Mouse (Mus musculus): Measurements from ENCODE around the gene Uimc1. TPM values are rescaled to one million over a fixed set of nuclear protein-coding genes. Genes with fewer than 3 reads are reported as not detected.
A peak's percentile ranks its signal among the peaks of the same experiment; 100 is the strongest.

Uimc1 gene
- polyA plus RNA-seq, 1 experiment from 2014 or later: 29.1 TPM

DNA sequence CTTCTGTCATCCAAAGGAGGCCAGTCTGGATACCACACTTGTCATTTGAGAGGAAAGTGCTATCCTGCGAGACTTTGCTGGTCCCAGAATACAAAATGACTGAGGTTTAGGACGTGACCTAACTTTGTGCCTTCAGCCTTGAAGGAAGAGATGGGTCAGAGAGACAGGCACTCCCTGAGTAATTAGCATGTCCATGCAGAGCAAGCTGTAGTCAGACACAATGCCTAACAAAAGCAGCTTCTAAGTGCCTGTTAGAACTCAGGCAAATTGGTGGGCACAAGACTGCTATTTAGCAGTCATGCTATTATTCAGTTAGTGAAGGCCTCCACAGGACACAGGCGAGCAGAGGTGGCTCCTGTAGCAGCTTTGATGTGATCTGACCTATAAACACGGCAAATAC, 77.8 kb downstream of the Uimc1 start:
- H3K4me2 ChIP-seq: no peak overlapping the region
- H3K9ac ChIP-seq (ENCODE audit: low read depth, low read length): no peak overlapping the region
- DNase-seq (ENCODE audit: low spot score): peak; percentile 22
- H3K4me1 ChIP-seq (replicated peaks; ENCODE audit: control insufficient read depth, insufficient read depth, low read length): no peaks in the 10 kb centered on the region
- no peaks in the 10 kb centered on the region for H3K9me3 ChIP-seq (ENCODE audit: control insufficient read depth, low read length)
- H3K4me3 ChIP-seq (ENCODE audit: low read depth, low read length): no peak overlapping the region
- WGBS: 79% methylated on average over 4 of the region's 4 CpGs
- H3K27ac ChIP-seq (ENCODE audit: low read depth, low read length): no peak overlapping the region
- no peak for ATAC-seq (replicated peaks; ENCODE audit: low FRiP score)
- H3K36me3 ChIP-seq (ENCODE audit: control insufficient read depth, insufficient read depth, low read length): no peaks in the 10 kb centered on the region; the same call in 1 of the 2 replicates
- H3K27me3 ChIP-seq (replicated peaks; ENCODE audit: control insufficient read depth, insufficient read depth, low read length): no peaks in the 10 kb centered on the region

DNA sequence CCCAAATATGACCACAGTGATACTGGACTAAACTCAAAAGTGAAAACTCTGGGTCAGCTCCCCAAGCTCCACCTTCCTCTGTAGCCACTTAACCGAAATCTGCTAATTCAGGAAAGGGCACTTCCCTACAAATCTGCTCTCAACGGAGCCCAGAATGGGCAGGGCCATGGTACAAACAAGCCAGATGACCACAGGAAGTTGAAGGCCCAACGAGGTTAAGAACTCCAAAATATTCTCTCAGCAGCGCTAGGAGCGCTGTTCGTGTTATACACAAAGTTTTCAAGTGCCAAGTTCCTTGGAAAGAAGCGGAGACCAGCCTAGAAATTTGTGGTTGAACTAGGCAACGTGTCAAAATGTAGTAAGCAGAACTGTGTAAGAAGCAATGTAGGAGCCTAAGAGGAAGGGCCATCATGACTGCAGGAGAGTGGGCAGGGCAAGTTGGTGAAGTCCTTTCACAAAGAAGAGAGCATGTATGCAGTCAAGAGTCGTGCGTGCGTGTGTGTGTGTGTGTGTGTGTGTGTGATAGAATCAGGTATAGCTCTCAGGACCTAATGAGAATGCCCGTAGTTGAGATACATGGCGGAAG, 78.8 kb downstream of the Uimc1 start, which contains the start of gene Hk3:
Hk3 (minus strand) TSS at position 192 of the 586 bp plus-strand sequence.
- no peaks in the 10 kb centered on the region for H3K4me1 ChIP-seq (replicated peaks; ENCODE audit: control insufficient read depth, insufficient read depth, low read length)
- no peak within 1 kb of the TSS for H3K4me2 ChIP-seq
- DNase-seq (ENCODE audit: low spot score): peak; percentile 16

DNA sequence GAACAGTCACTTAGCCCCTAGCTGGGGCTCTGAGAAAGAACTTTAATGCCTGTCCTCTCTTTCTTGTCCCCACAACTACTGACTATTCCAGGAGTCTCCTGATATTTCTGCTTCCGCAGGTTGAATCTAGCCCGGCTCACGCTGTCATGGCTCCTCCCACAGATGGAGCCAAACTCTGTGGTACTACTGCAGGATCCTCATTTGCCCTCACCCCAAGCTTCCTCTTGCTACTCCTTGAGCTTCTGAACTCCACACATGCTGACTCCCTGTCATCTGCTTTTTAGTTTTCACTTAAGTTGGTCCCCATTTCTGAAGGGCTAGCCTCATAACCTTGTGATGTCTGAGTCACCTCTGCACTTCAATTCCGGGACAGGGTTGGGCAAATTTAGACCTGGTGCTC, 80.0 kb downstream of the Uimc1 start:
- H3K27ac ChIP-seq (ENCODE audit: low read depth, low read length): no peak overlapping the region
- WGBS: 79% methylated on average over 4 of the region's 4 CpGs
- H3K4me3 ChIP-seq (ENCODE audit: low read depth, low read length): no peak overlapping the region

More for the DNA sequence above, 78.8 kb downstream of the Uimc1 start, which contains the start of gene Hk3:
- H3K4me3 ChIP-seq (ENCODE audit: low read depth, low read length): no peak within 1 kb of the TSS
- no peak within 1 kb of the TSS for H3K27ac ChIP-seq (ENCODE audit: low read depth, low read length)
- H3K9me3 ChIP-seq (ENCODE audit: control insufficient read depth, low read length): no peaks in the 10 kb centered on the region
- no peak within 1 kb of the TSS for H3K9ac ChIP-seq (ENCODE audit: low read depth, low read length)
- no peaks in the 10 kb centered on the region for H3K27me3 ChIP-seq (replicated peaks; ENCODE audit: control insufficient read depth, insufficient read depth, low read length)
- ATAC-seq (replicated peaks; ENCODE audit: low FRiP score): no peak
- H3K36me3 ChIP-seq (ENCODE audit: control insufficient read depth, insufficient read depth, low read length): no peaks in the 10 kb centered on the region; the same call in 1 of the 2 replicates
- 76% methylated on average over 13 of the region's 13 CpGs for WGBS

DNA sequence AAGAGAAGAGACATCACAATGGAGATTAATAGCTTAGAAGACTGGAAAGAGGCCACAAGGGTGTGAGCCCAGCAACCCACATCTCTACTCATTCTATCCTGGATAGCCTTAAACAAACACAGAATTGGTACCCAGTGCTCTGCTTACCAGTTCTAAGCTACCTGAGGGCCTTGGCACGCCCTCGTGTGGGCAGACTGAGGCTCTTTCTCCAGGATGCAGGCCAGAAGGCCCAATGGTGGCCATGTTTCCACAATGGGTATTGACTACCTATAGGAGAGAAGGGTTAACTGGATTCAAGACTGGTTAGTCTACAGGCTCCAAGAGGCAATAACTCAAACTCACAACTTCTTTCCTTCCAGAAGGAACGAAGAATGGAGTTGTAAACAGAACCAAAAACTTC, 80.9 kb downstream of the Uimc1 start:
- H3K27ac ChIP-seq (ENCODE audit: low read depth, low read length): no peak overlapping the region
- no peaks in the 10 kb centered on the region for H3K9me3 ChIP-seq (ENCODE audit: control insufficient read depth, low read length)
- H3K4me1 ChIP-seq (replicated peaks; ENCODE audit: control insufficient read depth, insufficient read depth, low read length): no peaks in the 10 kb centered on the region
- no peak for DNase-seq (ENCODE audit: low spot score)
- H3K4me2 ChIP-seq: no peak overlapping the region
- no peaks in the 10 kb centered on the region for H3K27me3 ChIP-seq (replicated peaks; ENCODE audit: control insufficient read depth, insufficient read depth, low read length)
- no peak for ATAC-seq (replicated peaks; ENCODE audit: low FRiP score)
- no peak overlapping the region for H3K9ac ChIP-seq (ENCODE audit: low read depth, low read length)
- no peak overlapping the region for H3K4me3 ChIP-seq (ENCODE audit: low read depth, low read length)
- H3K36me3 ChIP-seq (ENCODE audit: control insufficient read depth, insufficient read depth, low read length): no peaks in the 10 kb centered on the region
- WGBS: 48% methylated on average over 3 of the region's 3 CpGs

More for the DNA sequence above, 80.0 kb downstream of the Uimc1 start:
- Histone ChIP-seq H3K9ac (ENCODE audit: low read depth, low read length) (no peak overlapping the region), H3K4me2 (no peak overlapping the region), H3K9me3 (ENCODE audit: control insufficient read depth, low read length) (no peaks in the 10 kb centered on the region), H3K4me1 (replicated peaks; ENCODE audit: control insufficient read depth, insufficient read depth, low read length) (no peaks in the 10 kb centered on the region), H3K27me3 (replicated peaks; ENCODE audit: control insufficient read depth, insufficient read depth, low read length) (no peaks in the 10 kb centered on the region), H3K36me3 (ENCODE audit: control insufficient read depth, insufficient read depth, low read length) (no peaks in the 10 kb centered on the region)
- DNase-seq (ENCODE audit: low spot score): no peak
- ATAC-seq (replicated peaks; ENCODE audit: low FRiP score): no peak

DNA sequence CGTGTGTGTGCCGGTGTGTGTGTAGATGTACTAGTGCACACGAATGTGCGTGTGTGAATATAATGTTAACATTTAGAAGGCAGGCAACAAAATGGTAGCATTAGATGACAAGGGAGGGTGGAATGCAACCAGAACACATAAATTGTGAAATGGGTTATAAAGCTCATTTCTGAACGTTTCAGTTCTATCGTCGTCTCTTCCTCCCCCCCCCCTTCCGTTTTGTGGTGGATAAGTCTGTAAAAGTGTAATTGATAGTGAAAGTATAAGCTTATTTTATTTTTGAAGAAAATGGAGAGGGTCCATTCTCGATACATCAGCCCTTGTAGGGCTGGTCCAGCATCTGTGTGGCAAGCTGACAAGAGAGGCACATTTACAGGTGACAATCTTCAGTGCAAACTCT, 81.4 kb downstream of the Uimc1 start:
- Histone ChIP-seq H3K27ac (ENCODE audit: low read depth, low read length) (no peak overlapping the region), H3K36me3 (ENCODE audit: control insufficient read depth, insufficient read depth, low read length) (no peaks in the 10 kb centered on the region), H3K27me3 (replicated peaks; ENCODE audit: control insufficient read depth, insufficient read depth, low read length) (no peaks in the 10 kb centered on the region), H3K4me1 (replicated peaks; ENCODE audit: control insufficient read depth, insufficient read depth, low read length) (no peaks in the 10 kb centered on the region), H3K9ac (ENCODE audit: low read depth, low read length) (no peak overlapping the region), H3K4me2 (no peak overlapping the region), H3K9me3 (ENCODE audit: control insufficient read depth, low read length) (no peaks in the 10 kb centered on the region), H3K4me3 (ENCODE audit: low read depth, low read length) (no peak overlapping the region)
- 86% methylated on average over 9 of the region's 9 CpGs for WGBS
- DNase-seq (ENCODE audit: low spot score): no peak
- no peak for ATAC-seq (replicated peaks; ENCODE audit: low FRiP score)

DNA sequence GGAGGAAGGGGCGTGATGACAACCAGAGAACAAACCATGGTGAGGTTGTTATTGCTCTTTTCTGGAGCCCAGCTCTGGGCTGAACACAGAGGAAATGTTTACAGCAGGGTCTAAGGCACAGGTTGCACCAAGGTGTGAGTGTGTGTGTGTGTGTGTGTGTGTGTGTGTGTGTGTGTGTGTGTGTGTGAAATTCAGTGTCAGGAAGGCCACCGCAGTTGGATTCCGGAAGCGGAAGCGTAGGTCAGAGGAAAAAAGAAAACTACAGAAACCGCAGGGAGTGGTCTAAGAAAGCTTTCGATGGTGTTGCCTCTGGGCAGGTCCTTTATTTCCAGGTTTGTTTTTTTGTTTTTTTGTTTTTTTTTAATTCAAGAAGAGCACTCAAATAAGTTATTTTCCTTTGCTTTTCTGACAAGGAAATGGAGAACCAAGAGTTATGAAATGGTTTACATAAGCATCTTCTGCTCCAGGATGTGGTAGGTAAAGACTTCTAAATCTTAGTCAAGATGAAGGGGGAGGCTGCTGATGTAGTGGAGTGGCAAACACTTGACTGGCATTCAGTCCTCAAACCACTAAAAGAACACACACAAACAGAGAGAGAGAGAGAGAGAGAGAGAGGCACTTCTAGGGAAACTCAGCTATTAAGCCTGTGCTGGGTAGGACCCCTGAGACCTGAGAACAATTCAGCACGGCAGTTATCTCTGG, 82.1 kb downstream of the Uimc1 start:
- Histone ChIP-seq H3K9me3 (ENCODE audit: control insufficient read depth, low read length) (no peaks in the 10 kb centered on the region), H3K4me1 (replicated peaks; ENCODE audit: control insufficient read depth, insufficient read depth, low read length) (no peaks in the 10 kb centered on the region), H3K9ac (ENCODE audit: low read depth, low read length) (no peak overlapping the region), H3K36me3 (ENCODE audit: control insufficient read depth, insufficient read depth, low read length) (no peaks in the 10 kb centered on the region), H3K27ac (ENCODE audit: low read depth, low read length) (no peak overlapping the region), H3K27me3 (replicated peaks; ENCODE audit: control insufficient read depth, insufficient read depth, low read length) (no peaks in the 10 kb centered on the region; the same call in 1 of the 2 replicates), H3K4me3 (ENCODE audit: low read depth, low read length) (no peak overlapping the region), H3K4me2 (no peak overlapping the region)
- no peak for ATAC-seq (replicated peaks; ENCODE audit: low FRiP score)
- 82% methylated on average over 8 of the region's 8 CpGs for WGBS
- no peak for DNase-seq (ENCODE audit: low spot score)

DNA sequence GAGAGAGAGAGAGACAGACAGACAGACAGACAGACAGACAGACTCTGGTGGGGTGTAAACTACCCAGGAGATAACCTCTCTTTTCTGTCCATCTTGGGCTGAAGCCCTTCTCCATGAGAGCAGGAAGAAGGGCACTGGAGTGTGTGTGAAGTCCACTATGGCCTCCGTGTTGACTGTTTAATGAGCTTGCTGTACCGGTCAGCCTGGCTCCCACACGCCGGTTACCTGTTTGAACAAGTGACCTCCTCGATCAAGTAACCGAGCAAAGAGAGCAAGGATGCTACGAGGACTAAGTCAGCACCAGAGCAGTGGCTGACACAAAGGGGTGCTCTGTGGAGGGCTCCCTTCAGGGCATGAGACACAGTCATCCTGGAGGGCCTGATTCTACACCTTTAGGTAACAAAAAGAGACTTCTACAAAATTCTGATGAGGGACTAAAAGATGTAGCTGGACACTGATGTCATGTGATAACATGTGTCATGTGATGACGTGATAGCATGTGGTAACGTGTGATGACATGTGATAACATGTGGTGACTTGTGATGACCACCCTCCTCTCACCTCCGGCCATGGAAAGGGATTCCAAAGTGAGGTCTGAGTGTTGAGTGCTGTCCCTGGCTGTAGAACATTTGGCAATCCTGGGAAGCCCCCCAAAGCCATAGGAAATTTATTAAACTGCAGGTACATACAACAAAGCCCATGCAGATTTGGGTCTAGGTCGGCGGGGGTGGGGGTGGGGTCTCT, 82.8 kb downstream of the Uimc1 start:
- no peak for DNase-seq (ENCODE audit: low spot score)

DNA sequence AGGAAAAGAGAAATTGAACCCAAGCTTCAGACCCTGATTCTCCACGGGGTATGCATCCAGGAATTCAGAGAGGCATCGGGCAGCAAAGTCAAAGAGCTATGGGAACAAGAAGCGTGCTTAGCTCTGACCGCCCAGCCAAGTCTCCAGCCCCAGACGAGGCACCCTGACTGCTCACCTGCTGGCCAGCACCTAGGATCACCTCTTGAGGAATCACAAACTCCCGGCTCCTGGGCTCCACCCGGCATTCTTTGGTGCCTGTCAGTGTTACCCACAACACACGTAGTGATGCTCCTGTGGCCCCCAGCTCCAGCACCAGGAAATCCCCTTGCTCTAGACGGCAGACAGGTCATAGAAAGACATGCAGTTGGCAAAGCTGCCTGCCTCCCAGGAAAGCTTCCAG, 85.6 kb downstream of the Uimc1 start:
- Histone ChIP-seq H3K4me3 (ENCODE audit: low read depth, low read length) (no peak overlapping the region), H3K4me1 (replicated peaks; ENCODE audit: control insufficient read depth, insufficient read depth, low read length) (no peaks in the 10 kb centered on the region), H3K27ac (ENCODE audit: low read depth, low read length) (no peak overlapping the region), H3K9me3 (ENCODE audit: control insufficient read depth, low read length) (no peaks in the 10 kb centered on the region), H3K27me3 (replicated peaks; ENCODE audit: control insufficient read depth, insufficient read depth, low read length) (no peaks in the 10 kb centered on the region; the same call in 1 of the 2 replicates), H3K9ac (ENCODE audit: low read depth, low read length) (no peak overlapping the region), H3K4me2 (no peak overlapping the region), H3K36me3 (ENCODE audit: control insufficient read depth, insufficient read depth, low read length) (no peaks in the 10 kb centered on the region)
- no peak for DNase-seq (ENCODE audit: low spot score)
- ATAC-seq (replicated peaks; ENCODE audit: low FRiP score): no peak
- 70% methylated on average over 9 of the region's 9 CpGs for WGBS

More for the DNA sequence above, 82.8 kb downstream of the Uimc1 start:
- Histone ChIP-seq H3K27me3 (replicated peaks; ENCODE audit: control insufficient read depth, insufficient read depth, low read length) (no peaks in the 10 kb centered on the region; the same call in 1 of the 2 replicates), H3K9me3 (ENCODE audit: control insufficient read depth, low read length) (no peaks in the 10 kb centered on the region), H3K4me3 (ENCODE audit: low read depth, low read length) (no peak overlapping the region), H3K4me1 (replicated peaks; ENCODE audit: control insufficient read depth, insufficient read depth, low read length) (no peaks in the 10 kb centered on the region), H3K4me2 (no peak overlapping the region), H3K27ac (ENCODE audit: low read depth, low read length) (no peak overlapping the region), H3K36me3 (ENCODE audit: control insufficient read depth, insufficient read depth, low read length) (no peaks in the 10 kb centered on the region), H3K9ac (ENCODE audit: low read depth, low read length) (no peak overlapping the region)
- 74% methylated on average over 12 of the region's 12 CpGs for WGBS
- no peak for ATAC-seq (replicated peaks; ENCODE audit: low FRiP score)
